Mouse (Mus musculus): Measurements from ENCODE around the gene Tm9sf1. TPM values are rescaled to one million over a fixed set of nuclear protein-coding genes. Genes with fewer than 3 reads are reported as not detected.

Tm9sf1 gene
- total and polyA plus RNA-seq, 3 experiments = 36.1 to 65.3 (median 51.3) TPM

DNA sequence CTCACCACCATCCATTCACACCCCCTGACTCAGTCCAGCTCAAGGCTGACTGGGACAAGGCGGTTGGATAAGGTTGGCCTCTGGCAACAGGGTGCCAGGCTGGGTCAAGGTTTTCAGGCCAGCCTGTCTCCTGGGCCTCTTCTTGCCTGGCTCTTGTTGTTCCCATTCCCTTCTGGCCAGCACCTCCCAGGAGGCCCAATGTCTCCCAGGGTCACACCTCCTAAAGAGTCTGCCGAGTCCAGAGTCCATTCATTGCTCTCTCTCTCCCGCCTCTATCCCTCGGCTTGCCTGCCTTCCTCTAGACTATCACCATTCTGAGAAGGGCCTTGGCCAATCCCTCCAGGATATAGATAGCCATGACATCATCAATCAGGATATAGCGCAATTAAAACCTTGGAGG is 14.4 kb upstream of the Tm9sf1 start:
- peaks cover 12 to 42% of the 10 kb centered on the region in 2 experiments for H3K36me3 ChIP-seq (replicated peaks in 1 of 2; ENCODE audit: control insufficient read depth in 1 of 2, insufficient read depth in 1 of 2, low read length in 1 of 2)
- H3K4me3 ChIP-seq (replicated peaks in 1 of 3; ENCODE audit: low read depth in 2 of 3, low read length in 2 of 3, poor library complexity in 1 of 3) = no peak overlapping the region
- TF ChIP-seq TBP (conservative IDR thresholded peaks at IDR 0.05; ENCODE audit: low read depth, low read length) (no peak), CHD1 (IDR thresholded peaks at IDR 0.05; ENCODE audit: low read depth, low read length) (no peak), RAD21 (IDR thresholded peaks at IDR 0.05; ENCODE audit: low read depth, low read length) (no peak), JUN (IDR thresholded peaks at IDR 0.05; ENCODE audit: insufficient read depth, low read depth, low read length) (no peak), PAX5 (IDR thresholded peaks at IDR 0.05; ENCODE audit: low read length) (no peak), MYC (IDR thresholded peaks at IDR 0.05; ENCODE audit: low read depth, low read length) (no peak), ZC3H11A (IDR thresholded peaks at IDR 0.05; ENCODE audit: low read depth, low read length) (no peak), ZNF384 (IDR thresholded peaks at IDR 0.05; ENCODE audit: low read depth, low read length) (no peak), CTCF (conservative IDR thresholded peaks at IDR 0.05 in 1 of 2, IDR thresholded peaks at IDR 0.05 in 1 of 2; ENCODE audit: low read depth in 2 of 2, low read length in 2 of 2) (no peak), SIN3A (IDR thresholded peaks at IDR 0.05; ENCODE audit: low read length) (no peak)
- H3K4me2 ChIP-seq (ENCODE audit: insufficient read depth, low read depth, poor library complexity, severe bottlenecking) = no peak overlapping the region
- no peaks in the 10 kb centered on the region for H3K9me3 ChIP-seq (replicated peaks; ENCODE audit: low read length)
- no peak for DNase-seq (ENCODE audit: extremely low read depth)
- dilution Hi-C loops (cut with MboI; ENCODE audit: extremely low pct_ligation_motif_present, extremely low pct_unique_long_range_greater_than_20kb, low sequenced_read_pairs) = no loop called here
- no peak overlapping the region for H3K27ac ChIP-seq (ENCODE audit: insufficient read depth, low read depth)
- no peaks in the 10 kb centered on the region; the same call in none of the 2 replicates for H3K79me2 ChIP-seq (replicated peaks; ENCODE audit: control insufficient read depth, extremely low read depth, insufficient read depth, poor library complexity, severe bottlenecking)
- H3K27me3 ChIP-seq (replicated peaks) = no peaks in the 10 kb centered on the region
- H3K4me1 ChIP-seq (ENCODE audit: control insufficient read depth in 1 of 2, insufficient read depth in 2 of 2) = peaks cover 0 to 16% of the 10 kb centered on the region in 2 experiments; a peak in 2 of 4 replicates
- no peak overlapping the region for H3K9ac ChIP-seq (ENCODE audit: insufficient read depth, low read depth)
- in situ Hi-C loops (cut with MboI; ENCODE audit: low pct_ligation_motif_present, low pct_unique_long_range_greater_than_20kb, low sequenced_read_pairs) = no loop called here

DNA sequence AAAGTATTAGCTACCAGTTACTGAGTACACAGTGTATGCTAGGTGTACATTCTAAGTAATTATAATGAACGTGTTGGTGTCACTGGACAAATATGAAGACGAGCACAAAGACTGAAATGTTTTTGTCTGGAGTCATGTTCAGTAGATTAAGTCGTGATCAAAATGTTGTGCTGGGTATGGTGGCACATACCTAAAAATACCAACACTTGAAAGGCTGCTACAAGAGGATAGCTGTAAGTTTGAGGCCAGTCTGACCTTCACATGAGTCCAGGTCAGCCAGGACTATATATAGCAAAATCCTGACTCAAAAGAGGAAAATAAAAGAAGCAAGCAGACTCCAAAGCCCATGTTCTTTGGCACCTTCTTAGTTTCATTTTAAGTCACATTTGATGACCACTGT is 13.3 kb upstream of the Tm9sf1 start:
- H3K27ac ChIP-seq (ENCODE audit: insufficient read depth, low read depth) = no peak overlapping the region
- no peaks in the 10 kb centered on the region for H3K27me3 ChIP-seq (replicated peaks)
- H3K4me3 ChIP-seq (replicated peaks in 1 of 3; ENCODE audit: low read depth in 2 of 3, low read length in 2 of 3, poor library complexity in 1 of 3) = no peak overlapping the region
- peak; percentile 24; the same call in 1 of the 2 replicates for TF ChIP-seq IRF4 (IDR thresholded peaks at IDR 0.05; ENCODE audit: low read depth, low read length)
- peak; percentile 51; the same call in 1 of the 2 replicates for TF ChIP-seq MEF2A (IDR thresholded peaks at IDR 0.05; ENCODE audit: borderline replicate concordance, low read depth, low read length)
- TF ChIP-seq JUN (IDR thresholded peaks at IDR 0.05; ENCODE audit: insufficient read depth, low read depth, low read length) = no peak
- no peaks in the 10 kb centered on the region for H3K9me3 ChIP-seq (replicated peaks; ENCODE audit: low read length)
- dilution Hi-C loops (cut with MboI; ENCODE audit: extremely low pct_ligation_motif_present, extremely low pct_unique_long_range_greater_than_20kb, low sequenced_read_pairs) = no loop called here
- DNase-seq (ENCODE audit: extremely low read depth) = no peak
- no peaks in the 10 kb centered on the region; the same call in none of the 2 replicates for H3K79me2 ChIP-seq (replicated peaks; ENCODE audit: control insufficient read depth, extremely low read depth, insufficient read depth, poor library complexity, severe bottlenecking)
- no peak overlapping the region for H3K4me2 ChIP-seq (ENCODE audit: insufficient read depth, low read depth, poor library complexity, severe bottlenecking)
- in situ Hi-C loops (cut with MboI; ENCODE audit: low pct_ligation_motif_present, low pct_unique_long_range_greater_than_20kb, low sequenced_read_pairs) = no loop called here
- no peak overlapping the region for H3K9ac ChIP-seq (ENCODE audit: insufficient read depth, low read depth)
- peaks cover 7 to 32% of the 10 kb centered on the region in 2 experiments for H3K36me3 ChIP-seq (replicated peaks in 1 of 2; ENCODE audit: control insufficient read depth in 1 of 2, insufficient read depth in 1 of 2, low read length in 1 of 2)
- peaks cover 0 to 16% of the 10 kb centered on the region in 2 experiments; a peak in 2 of 4 replicates for H3K4me1 ChIP-seq (ENCODE audit: control insufficient read depth in 1 of 2, insufficient read depth in 2 of 2)

DNA sequence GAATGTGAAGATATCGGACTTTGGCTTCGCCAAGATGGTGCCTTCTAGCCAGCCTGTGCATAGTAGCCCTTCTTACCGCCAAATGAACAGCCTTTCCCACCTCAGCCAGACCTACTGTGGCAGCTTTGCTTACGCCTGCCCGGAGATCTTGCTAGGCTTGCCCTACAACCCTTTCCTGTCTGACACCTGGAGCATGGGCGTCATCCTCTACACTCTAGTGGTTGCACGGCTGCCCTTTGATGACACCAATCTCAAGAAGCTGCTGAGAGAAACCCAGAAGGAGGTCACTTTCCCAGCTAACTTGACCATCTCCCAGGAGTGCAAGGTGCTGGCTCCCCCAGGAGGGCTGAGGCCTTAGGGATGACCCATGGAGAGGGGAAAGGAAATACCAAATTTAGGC is 7.9 kb upstream of the Tm9sf1 start:
- H3K4me1 ChIP-seq (ENCODE audit: control insufficient read depth in 1 of 2, insufficient read depth in 2 of 2) = no peaks in the 10 kb centered on the region
- H3K36me3 ChIP-seq (replicated peaks in 1 of 2; ENCODE audit: control insufficient read depth in 1 of 2, insufficient read depth in 1 of 2, low read length in 1 of 2) = peaks cover 0 to 13% of the 10 kb centered on the region in 2 experiments
- H3K9ac ChIP-seq (ENCODE audit: insufficient read depth, low read depth) = no peak overlapping the region
- no peaks in the 10 kb centered on the region for H3K9me3 ChIP-seq (replicated peaks; ENCODE audit: low read length)
- in situ Hi-C loops (cut with MboI; ENCODE audit: low pct_ligation_motif_present, low pct_unique_long_range_greater_than_20kb, low sequenced_read_pairs) = no loop called here
- dilution Hi-C loops (cut with MboI; ENCODE audit: extremely low pct_ligation_motif_present, extremely low pct_unique_long_range_greater_than_20kb, low sequenced_read_pairs) = no loop called here
- no peaks in the 10 kb centered on the region for H3K27me3 ChIP-seq (replicated peaks)
- no peak overlapping the region for H3K4me3 ChIP-seq (replicated peaks in 1 of 3; ENCODE audit: low read depth in 2 of 3, low read length in 2 of 3, poor library complexity in 1 of 3)
- H3K27ac ChIP-seq (ENCODE audit: insufficient read depth, low read depth) = no peak overlapping the region
- DNase-seq (ENCODE audit: extremely low read depth) = no peak
- no peak overlapping the region for H3K4me2 ChIP-seq (ENCODE audit: insufficient read depth, low read depth, poor library complexity, severe bottlenecking)
- no peaks in the 10 kb centered on the region for H3K79me2 ChIP-seq (replicated peaks; ENCODE audit: control insufficient read depth, extremely low read depth, insufficient read depth, poor library complexity, severe bottlenecking)
- TF ChIP-seq RAD21 (IDR thresholded peaks at IDR 0.05; ENCODE audit: low read depth, low read length) (no peak), MYC (IDR thresholded peaks at IDR 0.05; ENCODE audit: low read depth, low read length) (no peak), PAX5 (IDR thresholded peaks at IDR 0.05; ENCODE audit: low read length) (no peak), E2F4 (IDR thresholded peaks at IDR 0.05; ENCODE audit: insufficient replicate concordance, low read depth, low read length) (no peak), ZMIZ1 (IDR thresholded peaks at IDR 0.05; ENCODE audit: low read depth, low read length) (no peak), KAT2A (IDR thresholded peaks at IDR 0.05; ENCODE audit: insufficient replicate concordance, low read length) (no peak), ELF1 (IDR thresholded peaks at IDR 0.05; ENCODE audit: low read depth, low read length) (no peak), POLR2A (IDR thresholded peaks at IDR 0.05; ENCODE audit: low read depth, low read length) (no peak), CHD1 (IDR thresholded peaks at IDR 0.05; ENCODE audit: low read depth, low read length) (no peak), MEF2A (IDR thresholded peaks at IDR 0.05; ENCODE audit: borderline replicate concordance, low read depth, low read length) (no peak), UBTF (IDR thresholded peaks at IDR 0.05; ENCODE audit: low read depth, low read length) (no peak), IRF4 (IDR thresholded peaks at IDR 0.05; ENCODE audit: low read depth, low read length) (no peak), CHD2 (IDR thresholded peaks at IDR 0.05; ENCODE audit: low read length) (no peak), MAFK (IDR thresholded peaks at IDR 0.05; ENCODE audit: insufficient replicate concordance, low read length) (no peak), ZKSCAN1 (IDR thresholded peaks at IDR 0.05; ENCODE audit: borderline replicate concordance, low read depth, low read length) (no peak), MAX (IDR thresholded peaks at IDR 0.05; ENCODE audit: low read length) (no peak), RCOR1 (conservative IDR thresholded peaks at IDR 0.05; ENCODE audit: low read depth, low read length) (no peak)

All from CH12.LX (cell line).